In the genomic region with DNA sequence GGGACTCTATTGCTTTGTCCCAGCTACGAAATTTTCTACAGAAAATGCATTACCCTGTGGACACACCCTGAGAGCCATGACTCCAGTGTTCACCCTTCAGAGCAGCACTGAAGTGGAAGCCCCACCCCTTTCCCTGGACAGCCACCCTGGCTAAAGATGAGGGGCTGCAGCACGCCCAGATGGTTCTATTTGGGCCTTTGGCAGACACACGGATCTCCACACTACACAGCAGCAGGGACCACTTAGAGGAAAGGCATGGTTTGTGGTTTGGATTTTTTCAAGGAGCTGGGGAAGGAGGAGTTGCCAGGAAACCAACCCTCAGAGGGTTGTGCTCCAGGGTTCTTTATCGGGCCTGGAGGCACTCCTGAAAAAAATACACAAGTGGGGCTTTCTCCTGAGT, we compare ENCODE assay signal across 8 mouse cellular contexts.
A peak's percentile ranks its signal among the peaks of the same experiment; 100 is the strongest.
DNase-seq lines count a peak whose midpoint lies in the region; ATAC-seq and TF ChIP-seq lines count a peak whose summit lies in the region.

No protein-coding gene starts in this region.

- no peaks in the 10 kb centered on the region for H3K9me3 ChIP-seq in hindbrain, embryonic 11.5 days (ENCODE audit: control insufficient read depth, low read length)
- H3K9me3 ChIP-seq in hindbrain, embryonic 16.5 days (ENCODE audit: control insufficient read depth, low read length), result no peaks in the 10 kb centered on the region
- no peaks in the 10 kb centered on the region for H3K9me3 ChIP-seq in heart, embryonic 15.5 days (replicated peaks)
- no peaks in the 10 kb centered on the region for H3K9me3 ChIP-seq in liver, embryonic 15.5 days (replicated peaks)

- H3K27ac ChIP-seq in hindbrain, embryonic 11.5 days (ENCODE audit: low read depth, low read length), result 0 out of 2 replicates have a peak overlapping the region, but pooled peaks have one; percentile 56
- H3K27ac ChIP-seq in hindbrain, embryonic 16.5 days (ENCODE audit: low read depth, low read length), result no peak overlapping the region
- peak overlapping the region; percentile 98 for H3K27ac ChIP-seq in heart, embryonic 15.5 days
- peak overlapping the region; percentile 100 for H3K27ac ChIP-seq in liver, embryonic 15.5 days (replicated peaks)

- no peaks in the 10 kb centered on the region for H3K27me3 ChIP-seq in hindbrain, embryonic 11.5 days (ENCODE audit: control insufficient read depth, insufficient read depth, low read length)
- no peaks in the 10 kb centered on the region for H3K27me3 ChIP-seq in hindbrain, embryonic 16.5 days (replicated peaks; ENCODE audit: control insufficient read depth, insufficient read depth, low read length)
- no peaks in the 10 kb centered on the region for H3K27me3 ChIP-seq in heart, embryonic 15.5 days
- H3K27me3 ChIP-seq in liver, embryonic 15.5 days, result no peaks in the 10 kb centered on the region

- TF ChIP-seq CTCF in brain, embryonic 14.5 days (IDR thresholded peaks at IDR 0.05; ENCODE audit: borderline replicate concordance, extremely low read depth, insufficient read depth, insufficient read length), result no peak

- ATAC-seq in hindbrain, embryonic 11.5 days (ENCODE audit: low FRiP score), result no peak
- no peak for ATAC-seq in hindbrain, embryonic 16.5 days
- ATAC-seq in heart, embryonic 15.5 days (replicated peaks; ENCODE audit: insufficient number of reproducible peaks, insufficient read depth, low FRiP score, low read depth), result no peak
- no peak for ATAC-seq in liver, embryonic 15.5 days (ENCODE audit: insufficient read depth)

- peaks cover 20% of the 10 kb centered on the region for H3K4me1 ChIP-seq in hindbrain, embryonic 11.5 days (replicated peaks; ENCODE audit: control insufficient read depth, insufficient read depth, low read length)
- peaks cover 42% of the 10 kb centered on the region for H3K4me1 ChIP-seq in hindbrain, embryonic 16.5 days (ENCODE audit: control insufficient read depth, insufficient read depth, low read depth, low read length)
- H3K4me1 ChIP-seq in heart, embryonic 15.5 days (replicated peaks), result peaks cover 58% of the 10 kb centered on the region
- H3K4me1 ChIP-seq in liver, embryonic 15.5 days (replicated peaks), result peaks cover 66% of the 10 kb centered on the region

- WGBS in hindbrain, embryonic 11.5 days, result 53% methylated on average over 4 of the region's 4 CpGs
- WGBS in hindbrain, embryonic 16.5 days, result 34% methylated on average over 4 of the region's 4 CpGs
- 40% methylated on average over 4 of the region's 4 CpGs for WGBS in heart, embryonic 15.5 days
- 20% methylated on average over 4 of the region's 4 CpGs for WGBS in liver, embryonic 15.5 days (ENCODE audit: insufficient replicate concordance)

- no peak overlapping the region for H3K4me3 ChIP-seq in hindbrain, embryonic 11.5 days (ENCODE audit: low read depth, low read length)
- no peak overlapping the region for H3K4me3 ChIP-seq in hindbrain, embryonic 16.5 days (ENCODE audit: low read length)
- no peak overlapping the region for H3K4me3 ChIP-seq in heart, embryonic 15.5 days
- H3K4me3 ChIP-seq in liver, embryonic 15.5 days (replicated peaks), result peak overlapping the region; percentile 70; the same call in 1 of the 2 replicates

- peak; percentile 21 for DNase-seq in hindbrain, embryonic 11.5 days (ENCODE audit: low spot score)
- DNase-seq in brain, embryonic 14.5 days (ENCODE audit: low read depth), result peak; percentile 66
- DNase-seq in spleen, postnatal 14 days (ENCODE audit: low spot score in 2 of 2), result no peak
- DNase-seq in T-cell, adult 2 months (ENCODE audit: low spot score), result no peak
- DNase-seq in layer of hippocampus, adult 9-10 months (ENCODE audit: low spot score), result no peak

- no peak for TF ChIP-seq POLR2A in brain, embryonic 14.5 days (IDR thresholded peaks at IDR 0.05; ENCODE audit: borderline replicate concordance, extremely low read depth, insufficient read depth, insufficient read length, poor library complexity, severe bottlenecking)

- no peak overlapping the region for H3K4me2 ChIP-seq in hindbrain, embryonic 11.5 days (replicated peaks; ENCODE audit: low read depth, low read length)
- H3K4me2 ChIP-seq in hindbrain, embryonic 16.5 days (ENCODE audit: low read length), result no peak overlapping the region
- no peak overlapping the region for H3K4me2 ChIP-seq in heart, embryonic 15.5 days
- H3K4me2 ChIP-seq in liver, embryonic 15.5 days, result peak overlapping the region; percentile 83

- H3K9ac ChIP-seq in hindbrain, embryonic 11.5 days (ENCODE audit: low read depth, low read length), result no peak overlapping the region
- no peak overlapping the region for H3K9ac ChIP-seq in hindbrain, embryonic 16.5 days (ENCODE audit: low read depth, low read length)
- H3K9ac ChIP-seq in heart, embryonic 15.5 days, result no peak overlapping the region
- H3K9ac ChIP-seq in liver, embryonic 15.5 days, result peak overlapping the region; percentile 12; the same call in 1 of the 2 replicates

- no peaks in the 10 kb centered on the region for H3K36me3 ChIP-seq in hindbrain, embryonic 11.5 days (ENCODE audit: control insufficient read depth, insufficient read depth, low read length)
- no peaks in the 10 kb centered on the region for H3K36me3 ChIP-seq in hindbrain, embryonic 16.5 days (ENCODE audit: control insufficient read depth, insufficient read depth, low read length)
- no peaks in the 10 kb centered on the region for H3K36me3 ChIP-seq in heart, embryonic 15.5 days
- no peaks in the 10 kb centered on the region for H3K36me3 ChIP-seq in liver, embryonic 15.5 days (replicated peaks)

Comparison
In these comparisons a context has a peak if more than half of its experiments do, and no peak if none do; other contexts are left out.
1. DNase-seq: peak in hindbrain, embryonic 11.5 days (single experiment) and brain, embryonic 14.5 days (single experiment); none in spleen, postnatal 14 days (0 of 2), T-cell, adult 2 months (single experiment) and layer of hippocampus, adult 9-10 months (single experiment).